Mouse (Mus musculus) monocyte, adult 5-6 weeks (primary cell): ENCODE data around the gene Btbd35f16. TPM values are rescaled to one million over a fixed set of nuclear protein-coding genes. Genes with fewer than 3 reads are reported as not detected.
"Not testable (repeated sequence)": the region's sequence is repeated elsewhere in the genome, so short reads cannot be mapped to it uniquely, and the experiment has no call there.

Source experiments
- ATAC-seq: fragments of 153-309, 156-312 bp; replicated peaks from 2 replicates; pipeline ENCODE4 v1.8.0; 2017; ENCODE audit warnings: mild to moderate bottlenecking; ENCODE audit not compliant: low TSS enrichment, insufficient number of reproducible peaks, severe bottlenecking, poor library complexity, low FRiP score
- total RNA-seq: library from RNA; stranded (forward); fragments of 200-1000, 200-491, 200-594 nt; gene quantifications from 3 replicates; pipeline ENCODE4 v1.2.3, GENCODE M21; 2017

Gene Btbd35f16
- total RNA-seq = not detected in 3 replicates

DNA sequence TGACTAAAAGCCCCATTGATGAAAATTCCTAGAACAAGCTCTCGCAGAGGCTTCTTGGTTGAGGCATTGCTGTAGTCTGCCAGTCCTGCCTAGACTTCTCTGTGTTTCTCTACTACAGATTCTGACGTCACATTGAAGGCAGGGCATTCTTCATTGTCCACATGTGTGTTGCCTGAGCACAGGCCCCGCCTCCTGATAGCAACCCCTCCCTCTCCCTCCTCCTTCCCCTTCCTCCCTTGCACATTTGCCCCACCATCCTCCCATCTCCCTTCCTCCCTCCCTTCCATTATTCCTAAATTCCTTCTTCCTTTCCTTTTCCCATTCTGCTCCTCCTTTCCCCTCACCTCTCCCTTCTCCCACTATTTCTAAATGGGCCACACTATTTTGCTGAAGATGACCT is at the start of gene Btbd35f16:
Gene Btbd35f16 (minus strand): TSS at position 101 of the 400 bp plus-strand sequence.
- not testable (repeated sequence) for ATAC-seq

Other genes starting within 250 kb of the Btbd35f16 start
- gene Btbd35f10, start 204.1 kb downstream of the Btbd35f16 start, total RNA-seq = not detected in 3 replicates
- gene Btbd35f3, start 80.7 kb upstream of the Btbd35f16 start, total RNA-seq = not detected in 3 replicates
- not detected in 3 replicates for gene Btbd35f28, start 239.6 kb upstream of the Btbd35f16 start, total RNA-seq